Mouse (Mus musculus): Measurements from ENCODE around the gene Vps39.

DNA sequence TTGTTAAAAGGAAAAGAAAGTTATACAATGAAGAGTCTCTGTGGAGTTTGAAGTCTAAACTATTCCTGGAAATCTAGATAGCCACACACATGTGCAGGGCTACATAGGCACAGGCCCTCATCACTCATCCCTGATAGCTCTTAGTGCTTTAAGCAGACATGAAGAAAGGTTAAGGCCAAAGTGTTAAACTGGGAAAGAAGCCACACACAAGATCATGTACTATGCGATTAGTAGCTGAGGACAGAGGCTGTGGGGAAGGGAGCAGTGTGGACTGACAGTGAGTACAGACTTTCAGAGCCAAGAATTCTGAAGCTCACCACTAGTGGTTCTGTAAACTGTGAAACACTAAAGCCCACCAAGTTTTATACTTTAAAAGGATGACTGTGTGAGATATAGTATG is 38.0 kb upstream of the Vps39 start:
- TF ChIP-seq CTCF (IDR thresholded peaks at IDR 0.05; ENCODE audit: control insufficient read depth, insufficient read depth, insufficient replicate concordance, low read depth, low read length) (no peak), POLR2A (IDR thresholded peaks at IDR 0.05; ENCODE audit: control insufficient read depth, low read depth, low read length) (no peak)

Measured in testis, adult 2 months (tissue).